Mouse (Mus musculus) ZHBTc4 (cell line): Measurements from ENCODE around the gene Alkbh7.

Experiments used
- DNase-seq: peaks from one replicate; pipeline ENCODE4 v3.0.0-alpha.2; 2011; ENCODE audit warnings: low read depth, low spot score

The Alkbh7 gene

GRCm38 (mm10) chr17:56986105-56986805 lies 10.9 kb upstream of the Alkbh7 start:
- DNase-seq, result no peak

GRCm38 (mm10) chr17:56988441-56988840 lies 8.7 kb upstream of the Alkbh7 start:
- no peak for DNase-seq

DNA sequence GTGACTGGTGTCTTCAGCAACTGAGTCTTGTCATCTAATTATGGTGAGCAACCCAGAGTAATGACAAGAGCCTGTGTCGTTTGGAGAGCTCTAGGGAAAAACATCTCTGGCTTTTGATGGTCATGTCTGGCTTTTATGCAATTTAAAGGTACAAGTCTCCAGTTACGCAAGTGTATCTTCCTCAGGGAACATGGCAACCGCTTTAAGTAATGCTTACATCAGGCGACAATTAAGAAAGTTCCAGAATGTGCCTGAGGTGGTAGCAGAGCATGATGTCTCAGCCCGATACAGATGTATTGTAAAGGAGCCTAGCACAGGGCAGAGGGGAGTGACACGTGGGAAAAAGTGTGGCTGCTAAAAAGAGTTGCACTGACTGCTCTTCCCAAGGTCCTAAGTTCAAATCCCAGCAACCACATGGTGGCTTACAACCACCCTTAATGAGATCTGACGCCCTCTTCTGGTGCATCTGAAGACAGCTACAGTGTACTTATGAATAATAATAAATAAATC lies 8.2 kb upstream of the Alkbh7 start:
- no peak for DNase-seq

DNA sequence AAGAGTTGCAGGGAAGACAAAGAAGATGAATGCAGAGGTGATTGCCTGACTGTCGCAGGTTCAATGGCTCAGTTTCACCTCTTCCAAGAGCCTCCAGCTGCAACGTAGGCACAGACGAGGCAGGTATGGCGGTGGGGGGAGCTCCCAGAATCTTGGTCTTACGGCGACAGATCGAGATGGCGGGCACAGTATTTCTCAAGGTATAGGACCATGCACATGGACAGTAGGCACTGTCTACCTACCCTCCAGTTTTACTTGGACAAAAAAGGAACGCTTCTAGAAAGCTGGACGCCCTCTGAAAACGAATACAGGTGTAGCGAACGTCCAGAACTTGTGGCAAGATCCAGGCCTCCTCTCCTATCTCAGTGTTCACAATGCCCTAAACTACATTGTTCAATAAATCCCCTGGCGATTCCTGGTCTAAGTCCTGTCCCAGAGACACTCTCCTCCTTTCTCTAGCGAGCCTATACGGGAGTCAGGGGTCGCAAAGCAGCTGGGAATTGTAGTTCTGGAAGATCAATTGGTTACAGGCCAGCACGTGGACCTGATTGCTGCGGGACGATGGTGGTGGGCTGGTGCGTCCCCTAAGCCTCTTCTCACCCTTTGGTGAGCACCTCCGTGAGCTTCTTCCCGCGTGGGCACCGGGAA lies 7.5 kb upstream of the Alkbh7 start:
- peak; percentile 92 for DNase-seq

DNA sequence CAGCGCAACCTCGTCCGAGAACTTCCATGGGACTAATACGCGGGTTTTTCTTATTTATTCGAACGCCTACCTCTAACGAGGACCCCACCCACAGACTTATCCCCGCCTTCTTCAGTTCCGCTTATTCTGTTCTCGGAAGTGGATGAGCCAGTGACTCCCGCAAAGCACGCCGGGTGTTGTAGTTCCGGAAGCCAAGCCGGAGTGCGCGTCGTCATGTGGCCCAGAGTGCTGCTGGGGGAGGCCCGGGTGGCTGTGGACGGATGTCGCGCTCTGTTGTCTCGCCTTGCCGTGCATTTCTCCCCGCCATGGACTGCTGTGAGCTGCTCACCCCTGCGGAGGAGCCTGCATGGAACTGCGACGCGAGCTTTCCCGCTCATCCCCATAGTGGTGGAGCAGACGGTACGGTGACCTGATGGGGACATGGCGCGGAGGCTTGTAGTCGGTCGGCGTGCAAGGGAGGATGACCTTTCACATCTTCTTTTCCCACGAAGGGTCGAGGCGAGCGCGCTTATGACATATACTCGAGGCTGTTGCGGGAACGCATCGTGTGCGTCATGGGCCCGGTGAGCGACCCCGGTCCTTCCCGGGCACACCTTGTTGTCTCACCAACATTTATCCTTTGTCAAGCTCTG lies 6.9 kb upstream of the Alkbh7 start, which contains the start of gene Clpp:
Gene Clpp, plus strand, starts transcription at position 191 of the 632 bp plus-strand sequence.
- peak; percentile 98 for DNase-seq

DNA sequence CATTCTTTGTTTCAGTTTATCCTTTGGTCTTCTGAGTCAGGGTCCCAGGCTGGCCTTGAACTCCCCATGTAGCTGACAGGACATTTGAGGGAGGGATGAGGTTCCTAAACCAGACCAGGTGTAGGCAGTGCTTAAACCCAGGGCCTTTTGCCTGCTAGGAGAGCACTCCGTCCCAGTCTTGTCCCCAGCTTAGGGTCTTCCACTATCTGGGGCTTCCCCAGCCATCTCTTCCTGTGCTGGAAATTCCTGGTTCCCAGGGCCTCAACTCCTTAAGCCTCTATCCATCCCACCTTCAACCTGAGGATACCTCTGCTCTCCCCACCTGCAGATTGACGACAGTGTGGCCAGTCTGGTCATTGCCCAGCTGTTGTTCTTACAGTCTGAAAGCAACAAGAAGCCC lies 6.2 kb upstream of the Alkbh7 start:
- no peak for DNase-seq

DNA sequence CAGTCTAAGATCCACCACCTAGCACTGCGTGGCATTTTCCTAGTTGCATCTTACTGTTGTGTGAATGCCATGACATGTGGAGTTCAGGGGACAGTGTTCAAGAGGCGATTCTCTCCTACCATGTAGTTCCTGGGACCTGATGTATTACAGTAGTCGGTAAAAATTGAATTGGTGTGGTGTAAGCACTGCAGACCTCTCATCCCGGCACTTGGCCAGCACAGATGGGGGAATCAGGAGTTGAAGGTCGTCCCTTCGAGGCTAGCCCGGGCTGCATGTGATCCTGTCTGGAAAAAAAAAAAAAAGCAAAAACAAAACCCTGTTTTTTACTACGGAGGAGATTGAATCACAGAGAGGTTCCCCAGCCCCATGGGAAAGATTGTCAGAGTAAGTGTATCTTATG lies 2.1 kb upstream of the Alkbh7 start:
- no peak for DNase-seq

DNA sequence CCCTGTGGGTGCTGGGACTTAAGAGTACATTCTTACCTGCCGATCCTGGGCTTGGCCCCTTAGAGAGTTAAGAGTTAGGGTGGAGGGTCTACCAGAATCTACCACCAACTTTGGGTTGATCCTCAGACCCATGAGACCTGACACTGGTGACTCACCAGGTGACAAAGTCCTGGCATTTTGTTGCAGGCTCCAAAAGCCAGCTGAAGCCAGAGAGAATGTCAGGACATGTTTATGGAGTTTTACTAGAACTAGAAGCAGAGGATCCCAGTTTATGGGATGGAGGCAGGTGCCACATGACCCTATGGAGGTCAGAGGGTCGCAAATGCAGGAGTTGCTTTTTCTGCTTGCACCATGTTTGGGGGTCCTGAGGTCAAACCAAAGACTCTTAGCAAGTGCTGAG lies 633 bp upstream of the Alkbh7 start:
- no peak for DNase-seq

DNA sequence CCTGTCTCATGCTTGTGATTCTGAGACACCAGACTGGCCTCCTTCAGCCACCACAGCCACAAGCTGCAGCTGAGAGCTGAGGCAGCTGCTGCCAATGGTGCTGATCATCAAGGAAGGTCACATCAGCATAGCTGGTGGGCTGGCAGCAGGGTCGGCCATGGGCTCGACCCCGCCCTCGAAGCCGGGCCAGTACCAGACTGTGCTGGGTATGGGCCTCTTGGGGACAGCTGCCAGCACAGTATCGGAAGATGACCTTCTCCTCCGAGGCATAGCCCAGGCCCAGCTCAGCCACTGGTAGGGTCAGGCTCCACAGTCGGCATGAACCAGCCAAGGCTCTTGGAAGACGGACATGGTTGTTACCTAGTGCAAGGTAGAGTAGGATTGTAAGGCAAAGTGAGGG lies 2.3 kb downstream of the Alkbh7 start:
- no peak for DNase-seq

- no peak for DNase-seq
Measured at GRCm38 (mm10) chr17:56999968-57000609, 3.0 kb downstream of the Alkbh7 start, which contains the start of gene Pspn. Gene Pspn (minus strand): TSS chr17:57000018.

DNA sequence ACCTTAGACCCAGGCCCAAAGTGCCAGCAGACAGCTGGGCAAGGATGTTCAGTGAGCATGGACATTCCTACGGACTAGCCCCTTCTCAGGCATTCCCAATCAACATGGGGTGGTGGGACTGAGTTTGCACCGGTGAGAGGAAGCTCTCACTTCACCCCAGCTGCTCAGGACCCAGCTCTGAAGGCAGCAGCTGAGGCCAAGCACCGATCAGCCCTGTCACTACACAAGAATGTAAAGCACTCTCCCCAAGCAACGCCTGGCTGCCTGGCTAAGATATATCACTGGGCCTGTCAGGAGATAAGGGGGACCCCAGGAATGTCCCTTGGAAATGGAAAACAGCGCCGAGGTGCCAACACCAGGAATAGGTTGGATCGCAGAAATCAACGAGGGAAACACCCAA lies 4.1 kb downstream of the Alkbh7 start:
- no peak for DNase-seq

DNA sequence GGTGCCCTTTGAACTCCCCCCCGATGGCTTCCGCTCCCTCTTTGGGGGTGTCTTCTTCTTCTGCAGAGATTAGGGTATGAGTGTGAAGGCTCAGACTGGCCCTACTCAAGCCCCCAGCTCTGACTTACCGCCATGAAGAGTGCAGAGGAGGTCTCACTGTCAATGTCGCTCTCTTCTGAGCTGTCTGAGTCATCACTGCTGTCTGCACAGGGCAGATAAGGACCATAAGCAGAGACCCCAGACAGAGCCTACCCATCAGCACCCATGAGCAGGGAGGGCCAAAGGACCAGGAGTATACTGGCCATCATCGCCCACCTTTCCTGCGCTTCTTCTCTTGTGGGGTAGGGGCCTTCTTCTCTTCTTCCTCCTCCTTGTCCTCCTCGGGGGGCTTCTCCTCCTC lies 6.9 kb downstream of the Alkbh7 start:
- DNase-seq, result no peak

GRCm38 (mm10) chr17:57007137-57007905 lies 10.2 kb downstream of the Alkbh7 start:
- DNase-seq, result peak; percentile 86

DNA sequence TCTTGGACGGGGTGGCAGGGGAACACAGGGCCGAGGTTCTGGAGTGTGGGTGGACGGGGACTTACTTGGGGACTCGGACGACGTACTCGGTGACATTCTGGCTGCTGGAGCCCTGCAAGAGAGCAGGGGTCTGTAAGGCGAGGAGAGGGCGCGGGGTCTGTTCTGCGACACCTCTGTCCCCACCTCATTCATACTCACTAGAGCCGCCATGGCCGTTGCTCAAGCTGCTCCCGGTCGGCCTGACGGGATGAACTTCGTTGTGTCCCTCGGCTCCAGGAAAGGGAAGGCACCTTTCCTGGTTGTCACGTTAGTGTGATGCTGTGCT lies 13.7 kb downstream of the Alkbh7 start:
- no peak for DNase-seq

DNA sequence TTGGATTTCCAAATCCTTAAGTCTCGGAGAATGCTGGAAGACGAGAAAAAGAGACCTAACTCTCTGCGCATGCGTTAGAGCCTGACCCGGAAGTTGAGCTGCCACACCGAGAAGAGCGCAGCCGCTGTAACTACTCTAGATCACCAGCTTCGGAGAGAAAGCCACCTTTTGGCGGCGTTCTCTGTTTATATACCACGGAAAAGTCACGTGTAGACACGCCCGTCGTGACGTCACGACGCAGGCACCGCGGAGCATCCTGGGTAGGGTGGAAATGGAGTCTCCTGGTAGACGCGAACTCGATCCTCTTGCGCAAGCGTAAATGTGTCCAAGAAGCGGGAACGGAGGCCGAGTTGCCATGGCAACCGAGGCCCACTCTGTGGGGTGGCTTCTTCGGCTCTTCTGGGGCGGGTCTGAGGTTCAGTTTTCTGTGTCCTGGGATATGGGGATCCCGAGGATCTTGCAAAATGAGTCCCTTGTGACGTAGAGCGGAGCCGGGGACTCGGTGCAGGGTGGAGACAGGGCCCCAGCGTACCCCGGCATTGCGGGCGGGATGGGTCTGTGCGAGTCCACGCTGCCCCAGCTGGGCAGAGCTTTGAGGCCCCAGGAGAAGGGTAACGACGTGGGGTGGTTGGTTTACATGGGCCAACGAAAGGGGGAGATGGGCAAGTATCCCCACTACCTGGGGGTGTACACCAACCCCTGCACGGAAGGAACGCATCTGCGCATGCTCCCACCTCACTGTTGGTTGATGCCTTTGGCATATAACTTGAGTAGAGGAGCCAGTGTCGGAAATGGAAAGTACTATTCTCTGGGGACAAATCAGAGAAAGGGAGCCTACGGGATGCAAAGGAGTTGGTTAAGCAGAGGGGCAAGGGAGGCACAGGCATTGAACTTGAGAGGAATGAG lies 14.3 kb downstream of the Alkbh7 start, which contains the start of the genes Gtf2f1 and Gm17949:
Gene Gtf2f1, minus strand, starts transcription at position 53 of the 906 bp plus-strand sequence.
Gene Gm17949, plus strand, starts transcription at position 234 of the 906 bp plus-strand sequence.
- DNase-seq, result peak; percentile 99

- no peak for DNase-seq
Measured at GRCm38 (mm10) chr17:57012245-57012795, 15.2 kb downstream of the Alkbh7 start.

- DNase-seq, result no peak
Measured at GRCm38 (mm10) chr17:57019693-57020092, 22.6 kb downstream of the Alkbh7 start.

GRCm38 (mm10) chr17:57020960-57021359 lies 23.8 kb downstream of the Alkbh7 start:
- DNase-seq, result no peak

GRCm38 (mm10) chr17:57027471-57027870 lies 30.3 kb downstream of the Alkbh7 start:
- DNase-seq, result no peak

GRCm38 (mm10) chr17:57029691-57030090 lies 32.6 kb downstream of the Alkbh7 start:
- peak; percentile 63 for DNase-seq
